Mouse (Mus musculus) MEL (cell line): Measurements from ENCODE around the gene Fmnl1.

Source experiments
- CTCF ChIP-seq, 3 experiments: IDR thresholded peaks in 2 of 3; conservative IDR thresholded peaks in 1 of 3; 2 replicates each; pipeline ENCODE4 v1.5.1; 2011 to 2012; ENCODE audit warnings: low read length in 3 of 3, low read depth in 2 of 3, mild to moderate bottlenecking in 2 of 3, improper control_type of control experiment in 1 of 3, inconsistent platforms in 1 of 3, mixed read lengths in 1 of 3, moderate library complexity in 1 of 3; ENCODE audit not compliant: control insufficient read depth in 1 of 3, insufficient read depth in 1 of 3, poor library complexity in 1 of 3, severe bottlenecking in 1 of 3
- GATA1 ChIP-seq: IDR thresholded peaks from 2 replicates; pipeline ENCODE4 v1.6.1; 2011; ENCODE audit warnings: low read depth, low read length, improper control_type of control experiment
- ZNF384 ChIP-seq: IDR thresholded peaks from 2 replicates; pipeline ENCODE4 v1.6.1; 2012; ENCODE audit warnings: low read depth, mild to moderate bottlenecking, inconsistent platforms, low read length, improper control_type of control experiment

DNA sequence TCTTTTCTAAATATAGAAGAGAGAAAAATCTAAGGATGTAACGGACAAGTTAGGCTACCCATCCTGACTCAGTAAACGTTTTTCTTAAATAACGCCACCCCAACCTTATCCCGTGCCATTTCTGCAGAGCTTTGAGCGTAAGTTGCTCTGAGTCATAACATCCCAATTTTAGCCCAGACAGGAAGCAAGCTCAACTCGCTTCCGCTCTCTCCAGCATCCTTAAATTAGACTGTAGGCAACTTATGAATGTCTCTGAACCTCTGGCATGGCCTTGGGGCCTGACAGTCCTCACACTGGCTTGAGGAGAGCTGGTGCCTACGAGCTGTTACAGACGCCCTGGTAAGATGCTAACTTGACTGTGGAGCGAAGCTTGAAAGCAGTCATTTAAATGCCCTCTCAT, 52.5 kb downstream of the Fmnl1 start:
- TF ChIP-seq CTCF (IDR thresholded peaks at IDR 0.05 in 2 of 3, conservative IDR thresholded peaks at IDR 0.05 in 1 of 3; ENCODE audit: control insufficient read depth in 1 of 3, insufficient read depth in 1 of 3, low read depth in 2 of 3, low read length in 3 of 3, poor library complexity in 1 of 3, severe bottlenecking in 1 of 3) (no peak), GATA1 (no peak), ZNF384 (no peak)
